Mouse (Mus musculus) brain, adult 2 months (tissue): ENCODE measurements around the gene Tnnt3.

Experiments used
- DNase-seq: peaks from one replicate; pipeline ENCODE4 v3.0.0; 2011; ENCODE audit warnings: low read depth, low spot score

Gene Tnnt3

GRCm38 (mm10) chr7:142506501-142506900 is 7.9 kb downstream of the Tnnt3 start:
- no peak for DNase-seq

- no peak for DNase-seq
Observed at GRCm38 (mm10) chr7:142507453-142507852, 8.8 kb downstream of the Tnnt3 start.

GRCm38 (mm10) chr7:142509518-142509917 is 10.9 kb downstream of the Tnnt3 start:
- DNase-seq: no peak

- no peak for DNase-seq
Observed at GRCm38 (mm10) chr7:142510021-142510777, 11.6 kb downstream of the Tnnt3 start.

GRCm38 (mm10) chr7:142514048-142514447 is 15.4 kb downstream of the Tnnt3 start:
- no peak for DNase-seq

- no peak for DNase-seq
Observed at GRCm38 (mm10) chr7:142516221-142516978, 17.8 kb downstream of the Tnnt3 start.

- DNase-seq: no peak
Observed at GRCm38 (mm10) chr7:142517531-142517930, 18.9 kb downstream of the Tnnt3 start.

GRCm38 (mm10) chr7:142520331-142520730 is 21.7 kb downstream of the Tnnt3 start:
- DNase-seq: no peak

GRCm38 (mm10) chr7:142522352-142522751 is 23.7 kb downstream of the Tnnt3 start:
- DNase-seq: peak; percentile 28

- DNase-seq: no peak
Observed at GRCm38 (mm10) chr7:142523200-142523990, 24.8 kb downstream of the Tnnt3 start.

- no peak for DNase-seq
Observed at GRCm38 (mm10) chr7:142525342-142526178, 26.9 kb downstream of the Tnnt3 start.

GRCm38 (mm10) chr7:142529350-142529749 is 30.7 kb downstream of the Tnnt3 start:
- DNase-seq: no peak

- no peak for DNase-seq
Observed at GRCm38 (mm10) chr7:142531973-142532521, 33.4 kb downstream of the Tnnt3 start.

- DNase-seq: no peak
Observed at GRCm38 (mm10) chr7:142532671-142533058, 34.0 kb downstream of the Tnnt3 start, which contains the start of gene Mrpl23. Gene Mrpl23, plus strand, starts transcription at chr7:142532686.

- DNase-seq: peak; percentile 93
Observed at GRCm38 (mm10) chr7:142533059-142533855, 34.6 kb downstream of the Tnnt3 start.

- no peak for DNase-seq
Observed at GRCm38 (mm10) chr7:142535116-142535515, 36.5 kb downstream of the Tnnt3 start.

GRCm38 (mm10) chr7:142535832-142536231 is 37.2 kb downstream of the Tnnt3 start:
- DNase-seq: no peak

GRCm38 (mm10) chr7:142537181-142537580 is 38.5 kb downstream of the Tnnt3 start:
- no peak for DNase-seq

GRCm38 (mm10) chr7:142537879-142538278 is 39.2 kb downstream of the Tnnt3 start:
- DNase-seq: peak; percentile 69

- no peak for DNase-seq
Observed at GRCm38 (mm10) chr7:142538291-142538690, 39.7 kb downstream of the Tnnt3 start.
